Mouse (Mus musculus): ENCODE data around the gene Meis2. TPM values are rescaled to one million over a fixed set of nuclear protein-coding genes. Genes with fewer than 3 reads are reported as not detected.

Gene Meis2
- polyA plus RNA-seq, 1 experiment from 2014 or later = 1.4 TPM

- Histone ChIP-seq H3K9ac (no peak overlapping the region), H3K4me1 (replicated peaks) (no peaks in the 10 kb centered on the region), H3K9me3 (replicated peaks) (no peaks in the 10 kb centered on the region), H3K4me3 (replicated peaks) (no peak overlapping the region), H3K4me2 (no peak overlapping the region), H3K27me3 (peaks cover 91% of the 10 kb centered on the region), H3K36me3 (replicated peaks) (no peaks in the 10 kb centered on the region), H3K27ac (replicated peaks) (no peak overlapping the region)
- no peak for ATAC-seq (ENCODE audit: insufficient read depth)
- 5% methylated on average over 14 of the region's 14 CpGs for WGBS (ENCODE audit: insufficient replicate concordance)
Measured at GRCm38 (mm10) chr2:115854007-115854827, 211.4 kb downstream of the Meis2 start.

- no peaks in the 10 kb centered on the region for H3K4me1 ChIP-seq (replicated peaks)
- no peak overlapping the region for H3K27ac ChIP-seq (replicated peaks)
- 10% methylated on average over 4 of the region's 4 CpGs for WGBS (ENCODE audit: insufficient replicate concordance)
- H3K27me3 ChIP-seq = peaks cover 81% of the 10 kb centered on the region
- H3K9ac ChIP-seq = no peak overlapping the region
- H3K36me3 ChIP-seq (replicated peaks) = no peaks in the 10 kb centered on the region
- no peak for ATAC-seq (ENCODE audit: insufficient read depth)
- H3K9me3 ChIP-seq (replicated peaks) = no peaks in the 10 kb centered on the region
- H3K4me3 ChIP-seq (replicated peaks) = no peak overlapping the region
- H3K4me2 ChIP-seq = no peak overlapping the region
Measured at GRCm38 (mm10) chr2:115853221-115853620, 212.4 kb downstream of the Meis2 start.

GRCm38 (mm10) chr2:115852615-115853014, 213.0 kb downstream of the Meis2 start:
- ATAC-seq (ENCODE audit: insufficient read depth) = no peak
- no peak overlapping the region for H3K4me3 ChIP-seq (replicated peaks)
- no peaks in the 10 kb centered on the region for H3K36me3 ChIP-seq (replicated peaks)
- H3K9me3 ChIP-seq (replicated peaks) = no peaks in the 10 kb centered on the region
- no peak overlapping the region for H3K9ac ChIP-seq
- 3% methylated on average over 22 of the region's 22 CpGs for WGBS (ENCODE audit: insufficient replicate concordance)
- no peaks in the 10 kb centered on the region for H3K4me1 ChIP-seq (replicated peaks)
- no peak overlapping the region for H3K4me2 ChIP-seq
- no peak overlapping the region for H3K27ac ChIP-seq (replicated peaks)
- peaks cover 75% of the 10 kb centered on the region for H3K27me3 ChIP-seq

GRCm38 (mm10) chr2:115852109-115852508, 213.5 kb downstream of the Meis2 start:
- peaks cover 70% of the 10 kb centered on the region for H3K27me3 ChIP-seq
- 31% methylated on average over 11 of the region's 11 CpGs for WGBS (ENCODE audit: insufficient replicate concordance)
- no peaks in the 10 kb centered on the region for H3K4me1 ChIP-seq (replicated peaks)
- H3K9me3 ChIP-seq (replicated peaks) = no peaks in the 10 kb centered on the region
- no peaks in the 10 kb centered on the region for H3K36me3 ChIP-seq (replicated peaks)
- no peak overlapping the region for H3K4me3 ChIP-seq (replicated peaks)
- no peak overlapping the region for H3K27ac ChIP-seq (replicated peaks)
- no peak overlapping the region for H3K9ac ChIP-seq
- ATAC-seq (ENCODE audit: insufficient read depth) = no peak
- no peak overlapping the region for H3K4me2 ChIP-seq

GRCm38 (mm10) chr2:115850961-115851360, 214.7 kb downstream of the Meis2 start:
- Histone ChIP-seq H3K4me3 (replicated peaks) (no peak overlapping the region), H3K36me3 (replicated peaks) (no peaks in the 10 kb centered on the region), H3K27me3 (peaks cover 60% of the 10 kb centered on the region), H3K4me1 (replicated peaks) (no peaks in the 10 kb centered on the region), H3K9ac (no peak overlapping the region), H3K9me3 (replicated peaks) (no peaks in the 10 kb centered on the region), H3K4me2 (no peak overlapping the region), H3K27ac (replicated peaks) (no peak overlapping the region)
- ATAC-seq (ENCODE audit: insufficient read depth) = no peak
- 46% methylated on average over 4 of the region's 4 CpGs for WGBS (ENCODE audit: insufficient replicate concordance)

- no peaks in the 10 kb centered on the region for H3K36me3 ChIP-seq (replicated peaks)
- no peak for ATAC-seq (ENCODE audit: insufficient read depth)
- H3K27me3 ChIP-seq = no peaks in the 10 kb centered on the region
- H3K9me3 ChIP-seq (replicated peaks) = no peaks in the 10 kb centered on the region
- H3K9ac ChIP-seq = no peak overlapping the region
- no peaks in the 10 kb centered on the region for H3K4me1 ChIP-seq (replicated peaks)
- H3K4me2 ChIP-seq = no peak overlapping the region
- H3K27ac ChIP-seq (replicated peaks) = no peak overlapping the region
- no peak overlapping the region for H3K4me3 ChIP-seq (replicated peaks)
Measured at GRCm38 (mm10) chr2:115842821-115843220, 222.8 kb downstream of the Meis2 start.

GRCm38 (mm10) chr2:115836034-115836433, 229.6 kb downstream of the Meis2 start:
- H3K36me3 ChIP-seq (replicated peaks) = no peaks in the 10 kb centered on the region
- no peak overlapping the region for H3K4me2 ChIP-seq
- H3K9ac ChIP-seq = no peak overlapping the region
- H3K9me3 ChIP-seq (replicated peaks) = no peaks in the 10 kb centered on the region
- H3K27me3 ChIP-seq = no peaks in the 10 kb centered on the region
- no peaks in the 10 kb centered on the region for H3K4me1 ChIP-seq (replicated peaks)
- no peak for ATAC-seq (ENCODE audit: insufficient read depth)
- 67% methylated on average over 2 of the region's 2 CpGs for WGBS (ENCODE audit: insufficient replicate concordance)
- no peak overlapping the region for H3K27ac ChIP-seq (replicated peaks)
- H3K4me3 ChIP-seq (replicated peaks) = no peak overlapping the region

- ATAC-seq (ENCODE audit: insufficient read depth) = no peak
- no peaks in the 10 kb centered on the region for H3K36me3 ChIP-seq (replicated peaks)
- no peak overlapping the region for H3K4me3 ChIP-seq (replicated peaks)
- H3K27ac ChIP-seq (replicated peaks) = no peak overlapping the region
- H3K4me1 ChIP-seq (replicated peaks) = no peaks in the 10 kb centered on the region
- H3K27me3 ChIP-seq = no peaks in the 10 kb centered on the region
- H3K9me3 ChIP-seq (replicated peaks) = no peaks in the 10 kb centered on the region
- no peak overlapping the region for H3K4me2 ChIP-seq
- H3K9ac ChIP-seq = no peak overlapping the region
- WGBS (ENCODE audit: insufficient replicate concordance) = 77% methylated on average over 5 of the region's 5 CpGs
Measured at GRCm38 (mm10) chr2:115822361-115822760, 243.3 kb downstream of the Meis2 start.

- Histone ChIP-seq H3K36me3 (replicated peaks) (no peaks in the 10 kb centered on the region), H3K4me1 (replicated peaks) (no peaks in the 10 kb centered on the region), H3K9me3 (replicated peaks) (no peaks in the 10 kb centered on the region), H3K4me2 (no peak overlapping the region), H3K9ac (no peak overlapping the region), H3K27ac (replicated peaks) (no peak overlapping the region), H3K4me3 (replicated peaks) (no peak overlapping the region), H3K27me3 (no peaks in the 10 kb centered on the region)
- 64% methylated on average over 6 of the region's 6 CpGs for WGBS (ENCODE audit: insufficient replicate concordance)
- no peak for ATAC-seq (ENCODE audit: insufficient read depth)
Measured at GRCm38 (mm10) chr2:115817959-115818358, 247.7 kb downstream of the Meis2 start.

- Histone ChIP-seq H3K36me3 (replicated peaks) (no peaks in the 10 kb centered on the region), H3K9ac (no peak overlapping the region), H3K27me3 (no peaks in the 10 kb centered on the region), H3K4me2 (no peak overlapping the region), H3K4me3 (replicated peaks) (no peak overlapping the region), H3K9me3 (replicated peaks) (no peaks in the 10 kb centered on the region), H3K27ac (replicated peaks) (no peak overlapping the region), H3K4me1 (replicated peaks) (no peaks in the 10 kb centered on the region)
- 58% methylated on average over 6 of the region's 6 CpGs for WGBS (ENCODE audit: insufficient replicate concordance)
- ATAC-seq (ENCODE audit: insufficient read depth) = no peak
Measured at GRCm38 (mm10) chr2:115813721-115814120, 251.9 kb downstream of the Meis2 start.

GRCm38 (mm10) chr2:115813316-115813715, 252.3 kb downstream of the Meis2 start:
- H3K4me2 ChIP-seq = no peak overlapping the region
- H3K9ac ChIP-seq = no peak overlapping the region
- no peak overlapping the region for H3K27ac ChIP-seq (replicated peaks)
- H3K36me3 ChIP-seq (replicated peaks) = no peaks in the 10 kb centered on the region
- ATAC-seq (ENCODE audit: insufficient read depth) = no peak
- H3K4me3 ChIP-seq (replicated peaks) = no peak overlapping the region
- 32% methylated on average over 11 of the region's 11 CpGs for WGBS (ENCODE audit: insufficient replicate concordance)
- H3K4me1 ChIP-seq (replicated peaks) = no peaks in the 10 kb centered on the region
- no peaks in the 10 kb centered on the region for H3K9me3 ChIP-seq (replicated peaks)
- H3K27me3 ChIP-seq = no peaks in the 10 kb centered on the region
